Mouse (Mus musculus) megakaryocyte, embryonic 14.5 days (primary cell): ENCODE data around the gene Klf9.

Experiments used
- FLI1 ChIP-seq: IDR thresholded peaks from 2 replicates; pipeline ENCODE4 v1.6.1; 2012; ENCODE audit warnings: low read length, inconsistent platforms, mixed read lengths
- GATA1 ChIP-seq: IDR thresholded peaks from 3 replicates; pipeline ENCODE4 v1.6.1; 2012; ENCODE audit warnings: mixed read lengths, low read length, inconsistent platforms, borderline replicate concordance

DNA sequence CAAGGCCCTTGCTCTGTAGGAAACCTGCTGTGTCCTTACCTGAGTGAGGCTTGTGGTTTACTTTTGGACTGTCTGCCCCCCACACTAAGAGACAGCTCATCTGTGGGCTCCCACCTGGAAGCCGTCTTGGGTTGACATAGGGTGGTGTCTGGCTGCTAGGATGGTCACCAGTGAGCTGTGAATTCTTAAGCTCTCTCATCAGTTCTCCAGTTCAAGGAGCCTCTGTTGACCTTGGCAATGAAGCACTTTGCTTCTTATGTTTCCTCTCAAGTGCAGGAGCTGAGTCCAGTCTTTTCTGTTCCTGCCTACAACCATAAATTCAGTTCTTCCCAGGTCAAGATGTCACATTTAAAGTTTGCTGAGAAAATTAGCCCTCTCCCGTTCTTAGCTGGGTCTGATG lies 34.5 kb downstream of the Klf9 start:
- no peak for TF ChIP-seq FLI1
- TF ChIP-seq GATA1: no peak
